Mouse (Mus musculus): ENCODE data around the gene Hoxb6.

DNA sequence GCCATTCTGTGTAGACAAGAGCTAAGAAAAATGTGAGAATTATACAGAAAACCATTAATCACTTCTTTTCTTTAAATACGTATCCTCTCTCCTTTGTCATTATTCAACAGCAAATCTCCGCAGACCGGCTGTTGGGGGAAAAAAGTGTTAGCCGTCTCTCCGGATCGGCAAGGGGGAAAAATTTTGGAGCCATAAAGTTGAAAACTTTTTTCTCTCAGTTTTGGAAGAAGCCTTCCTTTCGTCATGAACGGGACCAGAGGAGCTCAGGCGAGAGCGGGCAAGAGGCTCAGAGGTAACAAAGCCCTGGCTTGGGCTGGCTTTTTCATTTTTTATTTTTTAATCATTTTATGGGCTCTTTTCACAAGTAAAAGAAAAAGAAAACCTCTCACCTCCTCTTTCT lies 30.9 kb downstream of the Hoxb6 start, which contains the start of gene Hoxb3:
- TF ChIP-seq CHD2 (IDR thresholded peaks at IDR 0.05; ENCODE audit: low read depth, low read length) (no peak), MAFK (IDR thresholded peaks at IDR 0.05; ENCODE audit: insufficient read depth, low read depth, low read length) (no peak), HCFC1 (IDR thresholded peaks at IDR 0.05; ENCODE audit: borderline replicate concordance, insufficient read depth, low read length) (no peak), ZC3H11A (IDR thresholded peaks at IDR 0.05; ENCODE audit: borderline replicate concordance, low read depth, low read length) (no peak)
